Mouse (Mus musculus) liver, adult 2 months (tissue): Measurements from ENCODE around the gene Ripk3. TPM values are rescaled to one million over a fixed set of nuclear protein-coding genes. Genes with fewer than 3 reads are reported as not detected.
A peak's percentile ranks its signal among the peaks of the same experiment; 100 is the strongest.

ENCODE experiments used
- DNase-seq: peaks from one replicate; pipeline ENCODE4 v3.0.0-alpha.2; 2011; ENCODE audit warnings: low read depth, low spot score; ENCODE audit errors: extremely low read depth
- H3K27ac ChIP-seq: fragments of 200-500 bp; replicated peaks from 2 replicates; pipeline ENCODE4 v1.5.1; 2012; ENCODE audit warnings: low read depth, mild to moderate bottlenecking, control low read depth, inconsistent platforms, low read length; ENCODE audit not compliant: insufficient read depth
- H3K27me3 ChIP-seq: fragments of 200-500 bp; 2 replicates; pipeline ENCODE4 v1.6.1; 2012; ENCODE audit warnings: mild to moderate bottlenecking, moderate library complexity, low read length, inconsistent platforms; ENCODE audit not compliant: control insufficient read depth, insufficient read depth
- H3K36me3 ChIP-seq: fragments of 200-500 bp; 2 replicates; pipeline ENCODE4 v1.6.1; 2012; ENCODE audit warnings: low read length, inconsistent platforms; ENCODE audit not compliant: control insufficient read depth, insufficient read depth
- H3K4me1 ChIP-seq: fragments of 200-500 bp; 2 replicates; pipeline ENCODE4 v1.6.1; 2011; ENCODE audit warnings: low read length; ENCODE audit not compliant: control insufficient read depth, insufficient read depth
- H3K4me3 ChIP-seq: fragments of 200-500 bp; 2 replicates; pipeline ENCODE4 v1.5.1; 2011; ENCODE audit warnings: low read depth, mild to moderate bottlenecking, control low read depth, low read length, moderate library complexity; ENCODE audit not compliant: insufficient read depth
- H3K79me2 ChIP-seq: fragments of 200-500 bp; 2 replicates; pipeline ENCODE4 v1.6.1; 2012; ENCODE audit warnings: inconsistent platforms, mild to moderate bottlenecking, low read length, moderate library complexity; ENCODE audit not compliant: control insufficient read depth, insufficient read depth
- H3K9ac ChIP-seq: fragments of 200-500 bp; 2 replicates; pipeline ENCODE4 v1.6.1; 2012; ENCODE audit warnings: low read depth, mild to moderate bottlenecking, control low read depth, inconsistent platforms, low read length
- CTCF ChIP-seq: fragments of 200-500 bp; IDR thresholded peaks from 2 replicates; pipeline ENCODE4 v1.5.1; 2011; ENCODE audit warnings: low read depth, low read length, control low read depth
- POLR2A ChIP-seq: fragments of 200-500 bp; IDR thresholded peaks from 2 replicates; pipeline ENCODE4 v1.6.1; 2011; ENCODE audit warnings: low read length, control low read depth; ENCODE audit not compliant: insufficient read depth; ENCODE audit errors: extremely low read depth
- WGBS: fragments of 180-500 bp; shearing (Covaris S2); methylation state at CpG from one replicate; pipeline ENCODE4 v1.1.7; 2018; 5-methylcytosine and 5-hydroxymethylcytosine counted together
- polyA plus RNA-seq: library from polyadenylated mRNA; depleted of rRNA; stranded (reverse); fragments of >200 nt; gene quantifications from 2 replicates; pipeline ENCODE4 v1.2.3, GENCODE M21; 2012
- total RNA-seq: library from RNA; depleted of rRNA; stranded (reverse); fragments of >200 nt; gene quantifications from 2 replicates; pipeline ENCODE4 v1.2.3, GENCODE M21; 2014

Gene Ripk3
- total and polyA plus RNA-seq, 2 experiments: 1.8 to 4.0 TPM

DNA sequence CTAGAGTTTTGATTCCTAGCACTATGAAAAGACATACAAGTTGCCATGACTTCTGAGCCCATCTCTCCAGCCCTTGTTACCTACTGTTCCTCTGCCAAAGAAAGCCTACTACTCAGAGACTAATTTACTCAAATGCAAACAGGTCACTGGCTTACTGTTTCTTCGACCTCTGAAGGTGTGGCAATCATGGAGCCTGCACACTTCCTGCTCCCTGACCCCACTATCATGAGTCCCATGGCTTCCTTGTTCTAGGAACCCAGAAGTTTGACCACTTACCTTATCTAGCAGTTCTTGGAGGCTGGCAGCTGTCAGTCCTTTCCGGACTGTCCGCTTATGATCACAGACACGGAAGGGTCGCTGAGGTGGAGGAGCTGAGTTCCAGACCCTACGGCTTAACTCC is 31.1 kb downstream of the Ripk3 start:
- DNase-seq: peak; percentile 78
- TF ChIP-seq POLR2A (no peak), CTCF (no peak)
- Histone ChIP-seq H3K9ac (peak overlapping the region; percentile 86), H3K27ac (peak overlapping the region; percentile 95), H3K79me2 (no peaks in the 10 kb centered on the region; the same call in 1 of the 2 replicates), H3K27me3 (peaks cover 5% of the 10 kb centered on the region; the same call in 1 of the 2 replicates), H3K4me1 (peaks cover 10% of the 10 kb centered on the region; the same call in 1 of the 2 replicates), H3K4me3 (peak overlapping the region; percentile 59), H3K36me3 (peaks cover 30% of the 10 kb centered on the region)
- WGBS: 10% methylated on average over 6 of the region's 6 CpGs

DNA sequence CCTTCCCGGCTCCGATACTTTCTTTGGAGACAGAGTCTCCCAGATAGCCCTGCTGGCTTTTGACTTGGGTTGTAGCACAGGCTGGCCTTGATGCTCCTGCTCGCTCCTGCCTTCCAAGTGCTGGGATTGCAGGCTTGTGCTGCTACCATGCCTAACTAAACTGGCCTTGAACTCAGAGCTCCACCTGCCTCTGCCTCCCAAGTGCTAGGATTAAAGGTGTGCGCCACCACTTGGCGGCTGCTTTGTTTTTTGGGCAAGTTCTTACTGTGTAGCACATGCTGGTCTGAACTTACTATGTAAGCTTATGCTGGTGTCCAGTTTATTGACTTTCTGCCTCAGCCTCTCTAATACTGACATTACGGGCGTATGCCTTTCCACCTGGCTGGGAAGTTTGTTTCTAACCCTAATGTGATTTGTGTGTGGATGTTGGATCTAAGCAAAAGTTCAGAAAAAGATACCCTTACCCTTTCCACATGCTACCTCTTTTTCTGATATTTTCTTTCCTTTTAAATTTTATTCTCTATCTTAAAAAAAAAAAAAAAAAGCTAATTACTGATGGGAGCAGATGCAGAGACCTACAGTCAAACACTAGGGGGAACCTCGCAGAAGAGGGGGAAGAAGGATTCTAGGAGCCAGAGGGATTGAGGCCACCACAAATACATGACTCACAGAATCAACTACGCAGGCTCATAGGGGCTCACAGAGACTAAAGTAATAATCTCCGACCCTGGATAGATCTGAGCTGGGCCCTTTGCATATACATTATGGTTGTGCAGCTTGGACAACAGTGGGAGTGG is 41.4 kb downstream of the Ripk3 start:
- Histone ChIP-seq H3K36me3 (peaks cover 24% of the 10 kb centered on the region), H3K27me3 (no peaks in the 10 kb centered on the region), H3K4me1 (peaks cover 10% of the 10 kb centered on the region), H3K79me2 (peaks cover 5% of the 10 kb centered on the region), H3K9ac (no peak overlapping the region), H3K27ac (no peak overlapping the region), H3K4me3 (no peak overlapping the region)
- no peak for TF ChIP-seq POLR2A
- TF ChIP-seq CTCF: no peak
- WGBS: 70% methylated on average over 10 of the region's 10 CpGs
- peak; percentile 52 for DNase-seq

DNA sequence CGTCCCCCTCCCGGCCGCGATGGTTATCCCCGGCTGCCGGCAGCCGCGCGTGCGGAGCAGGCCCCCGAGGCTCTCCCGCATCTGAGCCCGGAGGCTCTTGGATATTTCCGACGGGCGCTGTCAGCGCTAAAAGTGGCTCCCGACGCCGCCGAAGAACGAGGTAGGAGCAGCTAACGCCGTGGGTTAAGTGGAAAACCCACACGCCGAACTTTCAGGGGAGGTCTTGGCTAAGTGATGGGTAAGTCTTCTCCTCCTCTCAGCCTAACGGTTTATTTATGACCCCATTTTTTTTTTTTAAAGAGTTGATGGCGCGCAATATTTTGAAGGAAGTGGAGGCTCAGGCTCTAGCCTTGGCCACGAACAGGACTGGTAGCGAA is 42.8 kb downstream of the Ripk3 start:
- H3K27ac ChIP-seq: no peak overlapping the region; the same call in 1 of the 2 replicates
- H3K27me3 ChIP-seq: no peaks in the 10 kb centered on the region
- peak overlapping the region; percentile 80 for H3K4me3 ChIP-seq
- no peak for DNase-seq
- under 1% methylated on average over 31 of the region's 31 CpGs for whole genome bisulfite sequencing
- H3K9ac ChIP-seq: peak overlapping the region; percentile 77
- peaks cover 28% of the 10 kb centered on the region for H3K36me3 ChIP-seq
- TF ChIP-seq POLR2A (no peak), CTCF (no peak)
- H3K79me2 ChIP-seq: peaks cover 5% of the 10 kb centered on the region
- peaks cover 10% of the 10 kb centered on the region for H3K4me1 ChIP-seq

DNA sequence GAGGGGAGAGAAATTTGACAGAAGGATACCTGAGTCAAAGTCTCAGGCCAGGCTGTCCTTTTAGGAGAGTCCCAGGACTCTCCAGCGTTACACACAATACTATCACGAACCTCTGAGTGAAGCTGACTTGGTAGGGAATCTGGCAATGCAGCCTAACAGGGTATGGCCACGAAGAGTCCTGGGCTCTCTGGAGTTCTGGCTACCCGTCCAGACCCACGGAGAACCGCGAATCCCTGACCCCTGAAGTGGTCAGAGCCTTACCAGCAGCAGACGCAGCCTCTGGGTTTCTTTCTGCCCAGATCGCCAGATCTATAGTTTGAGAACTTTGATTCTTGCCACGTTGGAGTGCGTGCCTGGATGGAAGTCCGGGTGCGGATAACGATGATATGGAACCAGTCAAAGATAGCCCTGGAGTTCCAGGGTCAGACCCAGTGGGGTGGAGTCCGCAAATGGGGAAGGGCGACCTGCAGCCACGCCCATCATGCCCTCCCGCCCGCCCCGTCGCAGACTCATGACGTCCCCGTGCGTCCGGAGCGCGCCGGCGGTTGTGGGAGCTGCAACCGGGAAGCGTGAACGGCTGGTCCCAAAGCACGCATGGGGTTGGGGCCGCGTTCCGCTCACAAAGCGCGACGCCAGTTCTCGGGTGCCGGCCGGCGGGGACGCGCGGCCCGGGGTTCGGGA is 43.3 kb downstream of the Ripk3 start, which contains the start of the genes Dhrs1 and Nop9:
Gene Dhrs1 (minus strand): TSS at position 511 of the 681 bp plus-strand sequence.
Gene Nop9 (plus strand): TSS at position 514 of the 681 bp plus-strand sequence.
- Histone ChIP-seq H3K27ac (peak within 1 kb of the TSS; percentile 53), H3K27me3 (no peaks in the 10 kb centered on the region), H3K4me3 (peak within 1 kb of the TSS; percentile 80), H3K4me1 (peaks cover 10% of the 10 kb centered on the region), H3K9ac (peak within 1 kb of the TSS; percentile 77), H3K79me2 (peaks cover 5% of the 10 kb centered on the region), H3K36me3 (peaks cover 28% of the 10 kb centered on the region)
- TF ChIP-seq CTCF (no peak), POLR2A (peak; percentile 61)
- peak; percentile 83 for DNase-seq
- WGBS: under 1% methylated on average over 48 of the region's 48 CpGs

DNA sequence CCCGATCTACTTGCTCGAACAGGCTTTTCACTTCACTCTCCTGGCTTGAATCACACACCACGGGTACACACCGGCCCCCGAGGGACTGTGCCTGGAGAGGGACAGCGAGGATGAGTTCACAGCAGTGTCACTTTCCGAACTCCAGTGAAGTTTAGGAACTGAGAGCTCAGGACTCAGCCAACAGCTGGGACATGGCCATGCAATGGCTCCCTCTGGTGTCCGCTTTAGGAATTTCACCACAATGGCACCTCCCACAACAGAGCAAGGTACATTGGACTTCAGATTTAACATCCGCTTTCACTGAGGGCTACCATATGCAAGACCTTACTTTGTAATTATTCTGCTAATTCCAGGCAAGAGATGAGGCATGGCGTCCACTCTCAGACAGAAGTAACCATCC is 45.0 kb downstream of the Ripk3 start:
- Histone ChIP-seq H3K27ac (peak overlapping the region; percentile 70), H3K4me3 (peak overlapping the region; percentile 17), H3K9ac (peak overlapping the region; percentile 66), H3K4me1 (peaks cover 14% of the 10 kb centered on the region), H3K79me2 (peaks cover 5% of the 10 kb centered on the region), H3K27me3 (no peaks in the 10 kb centered on the region), H3K36me3 (peaks cover 28% of the 10 kb centered on the region)
- TF ChIP-seq CTCF (peak; percentile 97), POLR2A (no peak)
- DNase-seq: peak; percentile 87
- WGBS: 4% methylated on average over 10 of the region's 10 CpGs
